Mouse (Mus musculus) thymus, postnatal 25 days (tissue): ENCODE measurements at regions not wholly inside any gene's neighbourhood (a gene's known extent, or its start where the extent isn't known, plus 50 kb on each side); places are given as distances from the start of the nearest gene placed in this dataset.
A peak's percentile ranks its signal among the peaks of the same experiment; 100 is the strongest.

Experiments
- DNase-seq: peaks from one replicate; pipeline ENCODE4 v3.0.0; 2022

DNA sequence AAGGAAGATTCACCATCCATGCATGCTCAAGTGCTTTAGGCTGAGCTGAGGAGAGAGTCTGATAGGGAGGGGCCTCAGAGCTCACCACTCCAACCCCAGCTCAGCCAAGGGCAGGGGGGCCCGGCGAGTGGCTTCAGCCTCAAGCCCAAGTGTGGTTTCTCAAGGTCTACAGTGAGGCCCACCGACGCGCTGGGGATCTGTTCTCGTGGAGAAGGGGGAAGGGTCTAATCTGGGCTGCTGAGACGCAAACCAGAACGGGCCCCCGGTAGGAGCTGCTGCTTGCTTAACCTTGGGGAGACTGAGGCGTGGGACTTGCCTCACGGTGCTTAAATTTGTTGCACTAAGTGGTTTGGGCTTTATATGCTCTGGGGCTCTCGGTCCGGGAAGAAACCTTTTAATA is 70.9 kb downstream of the Asb1 start:
- no peak for DNase-seq

DNA sequence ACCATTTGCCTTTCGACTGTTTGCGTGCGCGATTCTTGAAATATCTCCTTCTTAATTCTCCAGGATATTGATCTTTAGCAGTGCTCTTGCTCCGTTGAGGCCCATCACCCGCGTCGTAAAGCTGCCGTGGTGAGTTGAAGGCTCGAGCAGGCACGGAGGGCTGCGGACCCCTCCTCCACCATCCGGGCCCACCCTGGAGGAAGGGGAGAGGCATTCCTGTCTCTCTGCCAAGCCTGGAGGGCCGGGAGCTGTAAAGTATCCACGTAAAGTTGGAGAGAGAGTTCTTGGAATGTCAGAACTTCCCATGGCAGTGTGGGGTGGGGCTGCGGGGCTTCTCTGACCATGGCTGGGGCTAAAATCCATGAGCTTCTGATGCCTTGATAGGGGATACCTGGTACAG is 71.3 kb downstream of the Asb1 start:
- no peak for DNase-seq

DNA sequence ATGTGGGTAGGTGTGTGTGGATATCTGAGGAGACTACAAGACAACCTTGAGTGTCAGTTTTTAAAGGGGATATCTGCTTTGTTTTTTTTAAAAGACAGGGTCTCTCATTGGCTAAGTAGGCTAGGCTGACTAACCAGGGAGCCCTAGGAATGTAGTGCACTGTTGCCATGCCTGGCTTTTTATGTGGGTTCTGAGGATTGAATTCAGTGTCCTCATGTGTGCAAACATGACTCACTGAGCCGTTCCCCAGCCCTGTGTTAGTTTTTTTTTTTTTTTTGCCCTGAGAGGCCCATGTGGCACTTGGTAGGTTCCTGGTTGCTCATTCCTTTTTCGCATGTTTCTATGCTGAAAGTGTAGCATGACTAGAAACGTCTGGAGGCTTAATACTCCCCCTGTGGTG is 72.6 kb downstream of the Asb1 start:
- peak; percentile 26 for DNase-seq

DNA sequence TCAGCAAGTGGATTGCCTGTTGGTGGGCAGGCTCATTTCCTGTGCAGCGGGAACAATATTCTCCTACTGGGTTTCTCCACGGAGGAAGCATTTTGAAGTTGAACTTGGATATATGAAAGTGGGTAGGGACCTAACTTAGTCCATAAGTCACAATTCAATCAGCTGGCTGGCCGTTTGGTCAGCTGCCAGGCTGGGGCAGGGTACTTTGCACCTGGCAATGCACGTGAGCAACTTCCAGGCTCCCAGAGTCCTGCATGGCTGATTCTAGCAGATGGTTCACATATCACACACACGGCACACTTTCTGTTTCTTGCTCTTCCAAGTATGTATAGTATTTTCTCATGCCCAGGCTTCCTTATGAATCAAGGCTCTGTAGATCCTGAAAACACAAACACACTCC is 75.1 kb downstream of the Asb1 start:
- DNase-seq, result no peak

- no peak for DNase-seq
These were observed 78.3 kb downstream of the Asb1 start for GRCm38 (mm10) chr1:91618527-91619135.

GRCm38 (mm10) chr1:91621141-91621540 is 80.8 kb downstream of the Asb1 start:
- DNase-seq, result peak; percentile 36

GRCm38 (mm10) chr1:91622874-91623273 is 82.5 kb downstream of the Asb1 start:
- no peak for DNase-seq

DNA sequence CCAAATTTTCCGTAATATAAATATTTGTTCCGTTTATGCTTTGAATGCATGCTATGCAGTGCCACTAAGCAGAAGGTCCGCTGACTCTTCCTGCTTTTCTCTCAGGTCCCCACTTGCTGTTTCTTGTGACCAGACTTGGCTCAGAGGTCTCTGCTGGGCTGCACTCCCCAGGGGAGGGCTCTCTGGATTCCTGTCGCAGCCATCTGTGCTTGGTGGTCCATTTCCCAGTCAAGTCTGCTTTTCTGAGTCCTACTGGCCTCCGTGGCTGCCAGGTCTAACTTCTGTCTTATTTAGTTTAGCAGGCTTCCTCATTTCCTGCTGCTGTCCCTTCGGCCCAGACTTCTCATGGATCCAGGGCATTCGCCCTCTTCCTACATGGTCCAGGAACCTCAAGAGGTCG is 83.7 kb downstream of the Asb1 start:
- DNase-seq, result no peak

GRCm38 (mm10) chr1:91624531-91625300 is 84.4 kb downstream of the Asb1 start:
- no peak for DNase-seq

GRCm38 (mm10) chr1:91626090-91626489 is 85.7 kb downstream of the Asb1 start:
- peak; percentile 76 for DNase-seq

DNA sequence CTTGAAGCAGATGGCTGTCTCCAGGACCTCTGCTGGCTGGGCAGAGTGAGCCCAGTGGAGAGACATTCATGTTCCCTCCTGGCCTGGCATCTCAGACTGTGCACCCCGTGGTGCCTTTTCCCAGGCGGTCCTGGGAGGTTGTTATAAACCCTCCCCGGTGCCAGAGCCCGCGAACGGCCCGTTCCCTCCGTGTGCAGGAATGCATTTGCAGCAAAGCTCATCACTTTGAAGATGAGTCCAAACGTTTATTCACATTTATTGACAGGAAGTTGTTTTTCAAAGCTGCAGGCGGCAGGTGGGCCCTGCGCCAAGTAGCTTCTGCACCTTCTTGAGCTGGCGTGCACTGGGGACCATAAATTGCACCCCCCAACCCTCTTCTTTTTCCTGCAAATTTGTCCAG is 89.9 kb downstream of the Asb1 start:
- DNase-seq, result peak; percentile 72

GRCm38 (mm10) chr1:91630871-91631410 is 90.6 kb downstream of the Asb1 start:
- peak; percentile 79 for DNase-seq

DNA sequence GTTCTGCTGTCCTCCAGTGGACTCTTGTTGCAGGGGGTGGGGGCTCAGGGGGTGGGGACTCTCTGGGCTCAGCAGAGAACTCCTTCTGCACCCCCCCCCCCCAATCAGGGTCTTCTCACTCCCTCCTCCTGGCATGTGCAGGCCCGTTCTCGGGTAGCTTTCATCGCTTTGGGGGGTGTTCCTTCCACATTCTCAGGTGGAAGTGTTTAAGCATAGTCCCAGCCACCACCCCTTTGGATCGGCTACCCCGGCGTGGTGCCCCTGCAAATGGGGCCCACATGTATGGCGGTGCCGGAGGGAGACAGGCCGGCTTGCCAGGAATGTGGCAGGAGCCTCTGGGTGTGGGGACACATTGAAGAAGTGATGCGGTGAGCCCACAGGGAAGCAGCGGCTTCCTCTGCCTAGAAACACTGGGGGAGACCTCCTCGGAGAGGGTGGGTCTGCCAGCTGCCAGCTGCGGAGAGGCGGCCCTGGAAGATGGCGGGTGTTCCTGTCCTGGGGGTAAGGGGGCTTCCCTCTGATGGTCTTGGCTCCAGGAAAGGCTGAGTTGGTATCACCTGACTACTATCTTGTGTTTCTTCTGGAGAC is 92.7 kb downstream of the Asb1 start:
- peak; percentile 44 for DNase-seq

- no peak for DNase-seq
These were observed 96.2 kb downstream of the Asb1 start for GRCm38 (mm10) chr1:91636571-91636970.

- no peak for DNase-seq
These were observed 100.2 kb downstream of the Asb1 start for GRCm38 (mm10) chr1:91640551-91640950.

DNA sequence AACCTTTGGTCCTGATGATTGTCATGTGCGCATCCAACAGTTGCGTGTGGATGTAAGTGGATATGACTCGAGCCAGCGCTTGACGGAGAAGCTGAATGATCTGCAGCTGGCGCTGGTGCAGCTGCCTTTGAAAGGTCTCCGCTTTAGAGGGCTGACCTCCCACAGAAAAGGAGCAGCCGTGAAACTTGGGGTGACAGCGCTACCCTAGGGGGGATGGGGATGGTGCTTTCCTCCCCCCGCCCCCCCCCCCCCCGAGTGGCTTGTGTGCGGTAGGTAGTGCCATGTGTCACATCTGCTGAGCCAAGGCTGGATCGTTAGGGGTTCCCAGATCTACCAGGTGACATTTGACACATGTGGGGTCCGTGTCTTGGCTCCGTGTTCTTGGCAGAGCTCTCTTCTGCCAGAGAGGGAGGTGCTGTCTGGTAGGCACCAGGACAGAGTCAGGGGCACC is 118.7 kb downstream of the Asb1 start:
- peak; percentile 71 for DNase-seq

DNA sequence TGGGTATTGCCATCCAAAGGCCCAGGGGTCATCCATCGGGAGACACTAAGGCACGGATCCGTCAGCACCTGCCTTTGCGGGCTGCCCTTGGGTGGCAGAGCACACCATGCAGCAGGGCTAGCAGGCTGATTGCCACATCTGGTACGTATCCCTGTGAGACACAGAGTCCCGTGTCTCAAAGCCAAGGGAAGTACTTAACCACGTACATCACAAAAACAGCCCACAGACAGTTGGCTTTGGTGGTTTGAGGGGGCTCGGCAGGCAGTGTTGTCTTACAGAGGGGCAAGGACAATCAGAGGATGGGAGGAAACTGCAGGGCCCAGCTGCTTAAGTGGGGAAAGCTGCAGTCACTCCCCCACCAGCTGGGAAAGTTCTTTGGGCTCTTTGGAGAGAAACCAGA is 119.1 kb downstream of the Asb1 start:
- peak; percentile 79 for DNase-seq

DNA sequence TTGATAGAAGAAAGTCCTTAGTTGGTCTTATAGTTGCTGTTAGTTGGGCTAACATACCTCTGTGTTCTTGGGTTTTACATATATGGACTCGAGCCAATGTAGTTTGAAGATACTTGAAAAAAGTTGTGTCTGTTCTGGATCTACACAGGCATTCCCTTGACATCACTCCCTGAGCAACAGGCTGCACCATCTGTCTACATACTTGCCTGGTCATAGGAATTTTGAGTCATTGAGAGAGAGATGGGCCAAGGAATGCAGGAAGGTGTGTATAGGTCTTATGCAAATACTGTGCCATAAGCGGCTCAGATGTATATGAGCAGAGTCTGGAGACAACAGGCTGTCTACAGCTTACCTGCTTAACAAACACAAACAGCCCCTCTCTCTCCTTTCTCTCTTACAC is 122.9 kb downstream of the Asb1 start:
- DNase-seq, result no peak

GRCm38 (mm10) chr1:91664622-91665021 is 124.3 kb downstream of the Asb1 start:
- DNase-seq, result peak; percentile 39

DNA sequence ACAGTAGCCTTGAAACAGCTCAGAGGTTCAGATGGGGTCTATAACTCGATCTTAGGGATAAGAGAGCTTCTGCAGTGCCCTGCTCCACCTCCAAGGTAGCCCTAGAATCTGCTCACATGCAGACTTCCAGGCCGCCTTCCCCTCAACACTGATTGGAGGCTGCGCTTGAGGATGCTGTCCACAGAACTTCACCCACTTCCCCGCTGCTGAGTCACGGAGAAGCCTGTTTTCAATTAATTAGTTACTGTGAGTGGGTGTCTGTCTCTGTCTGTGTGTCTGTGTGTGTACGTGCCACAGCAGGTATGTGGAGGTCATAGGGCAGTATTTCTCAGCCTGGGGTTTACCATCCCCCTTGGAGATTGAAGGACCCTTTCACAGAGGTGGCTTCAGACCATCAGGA is 128.2 kb downstream of the Asb1 start:
- DNase-seq, result no peak

- no peak for DNase-seq
These were observed 130.3 kb upstream of the Twist2 start for GRCm38 (mm10) chr1:91670980-91671379.

GRCm38 (mm10) chr1:91674082-91674655 is 127.1 kb upstream of the Twist2 start:
- DNase-seq, result no peak

DNA sequence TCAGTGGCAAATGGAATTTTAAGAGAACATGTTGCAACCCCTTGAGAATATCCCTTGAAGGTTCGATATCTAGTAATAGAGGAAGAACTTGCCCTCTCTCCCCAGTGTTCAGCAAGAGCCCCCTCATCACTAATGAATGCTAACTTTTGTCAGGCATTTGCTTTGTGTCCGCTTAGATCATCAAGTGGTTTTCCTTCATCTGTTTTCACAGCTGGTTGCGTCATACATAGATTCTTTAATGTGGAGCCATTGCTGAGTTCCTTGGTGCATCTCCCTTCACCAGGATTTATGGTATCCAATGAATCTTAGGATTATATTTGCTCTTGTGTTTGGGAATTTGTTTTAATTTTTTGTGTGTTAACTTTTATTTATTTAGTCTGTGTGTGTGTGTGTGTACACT is 124.2 kb upstream of the Twist2 start:
- no peak for DNase-seq

- DNase-seq, result peak; percentile 29
These were observed 122.5 kb upstream of the Twist2 start for GRCm38 (mm10) chr1:91678789-91679188.
